ENCODE assay signal across 8 mouse cellular contexts in the genomic region with DNA sequence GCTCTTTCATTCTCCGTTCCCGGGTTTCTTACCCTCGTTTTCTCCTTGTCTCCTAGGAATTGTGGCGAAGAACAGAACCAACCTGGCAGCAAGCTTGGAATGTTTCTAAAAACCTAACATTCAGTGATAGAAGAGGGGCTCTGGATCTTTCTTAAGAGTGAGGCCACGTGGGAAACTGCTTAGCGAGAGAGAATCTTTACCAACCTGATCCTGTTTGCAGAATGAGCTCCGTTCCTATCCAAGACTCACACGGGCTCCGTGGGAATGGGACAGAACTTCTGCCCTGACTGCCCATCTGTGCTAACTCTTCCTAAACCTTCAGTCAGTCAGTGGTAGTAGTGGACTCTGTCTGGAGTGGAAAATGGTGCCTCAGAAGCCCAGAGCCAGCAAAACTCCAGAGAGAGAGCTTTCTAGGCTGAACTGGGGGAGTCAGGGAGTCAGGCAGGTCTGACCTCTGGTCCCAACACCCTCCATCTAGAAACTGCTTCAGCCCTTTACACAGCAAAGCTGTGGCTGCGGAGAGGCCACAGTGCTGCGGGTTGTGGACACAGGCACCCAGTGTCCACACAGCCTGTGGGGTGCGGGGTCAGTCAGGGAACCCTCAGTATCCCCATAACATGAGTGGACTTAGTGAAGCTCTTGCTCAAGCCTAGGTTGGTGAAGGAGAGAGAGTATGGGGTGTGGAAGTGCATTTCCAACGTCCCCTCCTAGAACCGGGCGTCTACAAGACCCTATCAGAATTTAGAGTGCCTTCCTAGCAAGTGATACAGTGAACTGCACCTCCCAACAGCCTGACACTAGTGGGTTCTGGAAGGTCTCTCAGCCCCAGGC. TPM values are rescaled to one million over a fixed set of nuclear protein-coding genes. Genes with fewer than 3 reads are reported as not detected.
DNase-seq lines count a peak whose midpoint lies in the region; ATAC-seq and TF ChIP-seq lines count a peak whose summit lies in the region.

No protein-coding gene starts in this region.

- H3K4me1 ChIP-seq in kidney, embryonic 15.5 days: peaks cover 65% of the 10 kb centered on the region
- H3K4me1 ChIP-seq in bone marrow macrophage, adult 2 months (ENCODE audit: control insufficient read depth, insufficient read depth, low read length): peaks cover 19% of the 10 kb centered on the region
- H3K4me1 ChIP-seq in hindbrain, embryonic 11.5 days (replicated peaks; ENCODE audit: control insufficient read depth, insufficient read depth, low read length): peaks cover 16% of the 10 kb centered on the region
- H3K4me1 ChIP-seq in midbrain, embryonic 13.5 days (replicated peaks): peaks cover 53% of the 10 kb centered on the region

- H3K9ac ChIP-seq in kidney, embryonic 15.5 days: peak overlapping the region; percentile 51
- peak overlapping the region; percentile 64 for H3K9ac ChIP-seq in hindbrain, embryonic 11.5 days (ENCODE audit: low read depth, low read length)
- peak overlapping the region; percentile 67 for H3K9ac ChIP-seq in midbrain, embryonic 13.5 days (replicated peaks)

- TF ChIP-seq CTCF in bone marrow macrophage, adult 2 months (IDR thresholded peaks at IDR 0.05; ENCODE audit: low read depth, low read length): no peak

- H3K27ac ChIP-seq in kidney, embryonic 15.5 days: peak overlapping the region; percentile 91
- H3K27ac ChIP-seq in bone marrow macrophage, adult 2 months (ENCODE audit: insufficient read depth, low read depth, low read length): no peak overlapping the region
- peak overlapping the region; percentile 77 for H3K27ac ChIP-seq in hindbrain, embryonic 11.5 days (ENCODE audit: low read depth, low read length)
- H3K27ac ChIP-seq in midbrain, embryonic 13.5 days: peak overlapping the region; percentile 93

- H3K4me3 ChIP-seq in kidney, embryonic 15.5 days (replicated peaks): peak overlapping the region; percentile 53
- peak overlapping the region; percentile 65 for H3K4me3 ChIP-seq in bone marrow macrophage, adult 2 months (ENCODE audit: insufficient read depth, low read length)
- H3K4me3 ChIP-seq in hindbrain, embryonic 11.5 days (ENCODE audit: low read depth, low read length): peak overlapping the region; percentile 34
- H3K4me3 ChIP-seq in midbrain, embryonic 13.5 days (replicated peaks): peak overlapping the region; percentile 47

- no peak for DNase-seq in kidney, adult 18-20 months
- no peak for DNase-seq in hindbrain, embryonic 11.5 days (ENCODE audit: low spot score)
- DNase-seq in yolk sac, embryonic 10.5 days (ENCODE audit: low spot score): no peak
- DNase-seq in lung, adult 18-20 months: no peak

- no peaks in the 10 kb centered on the region for H3K36me3 ChIP-seq in kidney, embryonic 15.5 days
- no peaks in the 10 kb centered on the region for H3K36me3 ChIP-seq in hindbrain, embryonic 11.5 days (ENCODE audit: control insufficient read depth, insufficient read depth, low read length)
- no peaks in the 10 kb centered on the region for H3K36me3 ChIP-seq in midbrain, embryonic 13.5 days

- TF ChIP-seq POLR2A in bone marrow macrophage, adult 2 months (IDR thresholded peaks at IDR 0.05; ENCODE audit: borderline replicate concordance, low read depth, low read length): no peak

- peak overlapping the region; percentile 90 for H3K4me2 ChIP-seq in kidney, embryonic 15.5 days
- H3K4me2 ChIP-seq in hindbrain, embryonic 11.5 days (replicated peaks; ENCODE audit: low read depth, low read length): peak overlapping the region; percentile 85
- peak overlapping the region; percentile 75 for H3K4me2 ChIP-seq in midbrain, embryonic 13.5 days (replicated peaks)

- WGBS in kidney, embryonic 15.5 days: 21% methylated on average over 15 of the region's 15 CpGs
- 25% methylated on average over 15 of the region's 15 CpGs for WGBS in hindbrain, embryonic 11.5 days
- WGBS in midbrain, embryonic 13.5 days: 18% methylated on average over 15 of the region's 15 CpGs

- 0 out of 2 replicates have a peak, but pooled peaks cover 6% of the 10 kb centered on the region for H3K27me3 ChIP-seq in kidney, embryonic 15.5 days
- 0 out of 2 replicates have a peak, but pooled peaks cover 4% of the 10 kb centered on the region for H3K27me3 ChIP-seq in hindbrain, embryonic 11.5 days (ENCODE audit: control insufficient read depth, insufficient read depth, low read length)
- H3K27me3 ChIP-seq in midbrain, embryonic 13.5 days: peaks cover 30% of the 10 kb centered on the region

- no peaks in the 10 kb centered on the region for H3K9me3 ChIP-seq in kidney, embryonic 15.5 days (replicated peaks)
- no peaks in the 10 kb centered on the region for H3K9me3 ChIP-seq in hindbrain, embryonic 11.5 days (ENCODE audit: control insufficient read depth, low read length)
- no peaks in the 10 kb centered on the region for H3K9me3 ChIP-seq in midbrain, embryonic 13.5 days

- no peak for ATAC-seq in kidney, embryonic 15.5 days (replicated peaks; ENCODE audit: low FRiP score)
- ATAC-seq in hindbrain, embryonic 11.5 days (ENCODE audit: low FRiP score): no peak
- ATAC-seq in midbrain, embryonic 13.5 days: 0 out of 2 replicates have a peak, but pooled peaks have one; percentile 2
- ATAC-seq in activated CD4-positive, CD25-positive, alpha-beta regulatory T cell, adult 4 months: no peak

RNA-seq across cellular contexts. Expression of gene Actg1, which starts 42.6 kb away (rescaled TPM):
- 2,367 and 2,520 TPM in 2 replicates for polyA plus RNA-seq in kidney, embryonic 15.5 days (2015; fragmentation: Nextera tagmentation; extraction: Ambion mirVana)
- polyA plus RNA-seq in bone marrow macrophage, adult 2 months (2012; ENCODE audit: insufficient read depth, insufficient read length, missing spikeins): 2,086 and 2,131 TPM in 2 replicates
- polyA plus RNA-seq in hindbrain, embryonic 11.5 days (2014; fragmentation: Nextera tagmentation; extraction: Ambion mirVana): 3,592 and 3,665 TPM in 2 replicates
- polyA plus RNA-seq in midbrain, embryonic 13.5 days (2015; fragmentation: Nextera tagmentation; extraction: Ambion mirVana): 3,928 and 4,113 TPM in 2 replicates
- 1,000 to 10,000 TPM; 2,904 to 3,852 TPM for polyA plus RNA-seq in activated CD4-positive, CD25-positive, alpha-beta regulatory T cell, adult 4 months (2017; shearing (Covaris generic))

RNA-seq across cellular contexts. Expression of gene Fscn2, which starts 55.6 kb away (rescaled TPM):
- polyA plus RNA-seq in kidney, embryonic 15.5 days (2015; fragmentation: Nextera tagmentation; extraction: Ambion mirVana): 1.1 and 1.2 TPM in 2 replicates
- polyA plus RNA-seq in bone marrow macrophage, adult 2 months (2012; ENCODE audit: insufficient read depth, insufficient read length, missing spikeins): not detected in 2 replicates
- polyA plus RNA-seq in hindbrain, embryonic 11.5 days (2014; fragmentation: Nextera tagmentation; extraction: Ambion mirVana): 1.1 and 1.5 TPM in 2 replicates
- polyA plus RNA-seq in midbrain, embryonic 13.5 days (2015; fragmentation: Nextera tagmentation; extraction: Ambion mirVana): 1.9 and 2.2 TPM in 2 replicates
- polyA plus RNA-seq in activated CD4-positive, CD25-positive, alpha-beta regulatory T cell, adult 4 months (2017; shearing (Covaris generic)): 1 to 10 TPM in 1 of 2 experiments, under 1 TPM in 1; 0.47 to 1.1 TPM
